Mouse (Mus musculus) gastrocnemius, postnatal 14 days (tissue): ENCODE measurements around the gene Cyp46a1. TPM values are rescaled to one million over a fixed set of nuclear protein-coding genes. Genes with fewer than 3 reads are reported as not detected.
A peak's percentile ranks its signal among the peaks of the same experiment; 100 is the strongest.

Experiments used
- DNase-seq: peaks from one replicate; pipeline ENCODE4 v3.0.0; 2021; ENCODE audit warnings: mixed read lengths
- intact Hi-C: fragments of 180-260 bp; cut with DNase I; formaldehyde crosslinking; loops from one replicate; pipeline ENCODE4 v1.15.1; 2025; ENCODE audit warnings: low total_unique reads
- total RNA-seq, 2 experiments: library from RNA; stranded (reverse); gene quantifications; 2 replicates each; pipeline ENCODE4 v1.2.3; 2021

Gene Cyp46a1
- total RNA-seq, 2 experiments from 2014 or later, result 0.35 to 0.62 TPM

DNA sequence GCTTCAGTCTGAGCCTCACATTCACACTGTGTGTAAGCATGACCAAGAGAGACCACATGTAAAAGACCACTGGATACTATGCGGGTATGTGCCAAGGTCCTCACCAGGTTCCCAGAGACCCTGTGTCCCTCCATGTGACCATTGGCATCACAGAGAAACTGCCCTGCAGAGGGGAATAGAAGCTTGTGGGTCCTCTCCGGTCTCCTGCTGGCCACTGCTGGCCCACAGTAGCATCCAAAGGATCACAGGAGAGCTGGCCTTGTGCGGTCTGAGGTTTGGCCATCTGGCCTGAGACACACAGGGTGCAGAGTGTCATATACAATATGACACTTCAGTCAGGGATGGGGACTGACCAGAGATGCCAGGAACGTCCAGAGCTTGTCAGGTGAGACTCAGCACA lies 24.1 kb upstream of the Cyp46a1 start:
- intact Hi-C loops, result no loop called here

GRCm38 (mm10) chr12:108310456-108311027 lies 23.6 kb upstream of the Cyp46a1 start:
- intact Hi-C loops, result no loop called here
- no peak for DNase-seq

More for the DNA sequence above, 24.1 kb upstream of the Cyp46a1 start:
- no peak for DNase-seq

GRCm38 (mm10) chr12:108311741-108312290 lies 22.4 kb upstream of the Cyp46a1 start:
- DNase-seq, result no peak
- intact Hi-C loops, result no loop called here

GRCm38 (mm10) chr12:108312432-108312851 lies 21.7 kb upstream of the Cyp46a1 start:
- intact Hi-C loops, result no loop called here
- no peak for DNase-seq

- intact Hi-C loops, result no loop called here
- DNase-seq, result no peak
Observed at GRCm38 (mm10) chr12:108313244-108313772, 20.9 kb upstream of the Cyp46a1 start.

GRCm38 (mm10) chr12:108315818-108316217 lies 18.4 kb upstream of the Cyp46a1 start:
- intact Hi-C loops, result no loop called here

DNA sequence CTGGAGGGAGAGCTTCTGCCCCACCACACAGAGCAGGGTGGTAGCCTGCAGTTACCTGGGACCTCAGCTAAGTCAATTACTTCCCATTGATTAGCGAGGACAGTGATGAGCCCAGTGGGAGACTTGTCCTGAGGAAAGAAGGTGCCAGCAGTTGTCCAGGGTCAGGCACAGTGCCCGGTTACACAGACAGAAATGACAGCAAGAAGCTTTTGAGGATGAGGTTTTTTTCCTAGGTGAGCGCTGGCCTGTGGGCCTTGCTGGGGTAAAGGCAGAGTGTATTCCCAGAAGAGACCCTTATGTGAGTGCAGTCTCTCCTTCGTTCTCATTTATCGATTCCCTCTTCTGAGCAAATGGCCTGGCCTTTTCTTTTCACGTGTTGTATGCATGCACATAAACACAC lies 17.5 kb upstream of the Cyp46a1 start:
- intact Hi-C loops, result no loop called here
- no peak for DNase-seq

More at GRCm38 (mm10) chr12:108315818-108316217, 18.4 kb upstream of the Cyp46a1 start:
- DNase-seq, result no peak

DNA sequence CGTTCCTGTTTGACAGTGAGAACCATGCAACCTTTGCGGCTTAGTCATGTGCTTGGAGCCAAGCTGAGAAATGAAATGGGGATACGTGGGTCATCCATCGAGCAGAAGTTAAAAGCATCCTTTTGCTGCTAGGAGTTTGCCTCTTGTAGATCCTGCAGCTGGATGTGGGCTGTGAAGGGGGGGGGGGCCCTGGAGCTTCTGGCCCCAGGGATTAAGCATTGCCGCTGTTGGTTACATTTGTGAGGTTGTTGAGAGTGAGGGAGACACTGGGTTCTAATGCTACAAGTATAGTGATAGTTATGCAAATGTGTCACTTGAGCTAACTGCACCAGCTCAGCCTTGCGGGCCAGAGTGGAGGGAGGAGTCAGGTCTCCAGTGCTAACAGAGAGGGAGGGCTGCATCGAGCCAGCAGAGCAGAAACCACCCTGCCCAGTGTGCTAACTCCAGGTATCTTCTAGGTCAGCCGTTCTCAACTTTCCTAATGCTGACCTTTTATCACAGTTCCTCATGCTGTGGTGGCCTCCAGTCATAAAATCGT lies 16.9 kb upstream of the Cyp46a1 start:
- intact Hi-C loops, result no loop called here
- DNase-seq, result no peak

- DNase-seq, result no peak
- intact Hi-C loops, result no loop called here
Observed at GRCm38 (mm10) chr12:108317826-108318430, 16.3 kb upstream of the Cyp46a1 start.

DNA sequence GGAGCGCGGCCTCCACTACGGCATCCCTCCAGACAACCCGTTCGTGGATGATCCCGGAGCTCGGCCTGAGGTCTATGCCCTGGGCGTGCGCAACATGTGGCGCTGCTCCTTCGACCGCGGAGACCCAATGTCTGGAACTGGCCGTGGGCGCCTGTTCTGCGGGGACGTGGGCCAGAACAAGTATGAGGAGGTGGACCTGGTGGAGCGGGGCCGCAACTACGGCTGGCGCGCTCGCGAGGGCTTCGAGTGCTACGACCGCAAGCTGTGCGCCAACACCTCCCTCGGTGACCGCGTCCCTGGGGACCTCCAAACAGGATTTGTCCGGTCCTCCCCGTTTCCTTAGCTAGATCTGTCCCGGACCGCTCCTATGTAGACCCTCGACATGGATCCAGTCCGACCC lies 15.7 kb upstream of the Cyp46a1 start:
- intact Hi-C loops, result no loop called here

GRCm38 (mm10) chr12:108320096-108320495 lies 14.1 kb upstream of the Cyp46a1 start:
- no peak for DNase-seq
- intact Hi-C loops, result no loop called here

More for the DNA sequence above, 15.7 kb upstream of the Cyp46a1 start:
- no peak for DNase-seq

DNA sequence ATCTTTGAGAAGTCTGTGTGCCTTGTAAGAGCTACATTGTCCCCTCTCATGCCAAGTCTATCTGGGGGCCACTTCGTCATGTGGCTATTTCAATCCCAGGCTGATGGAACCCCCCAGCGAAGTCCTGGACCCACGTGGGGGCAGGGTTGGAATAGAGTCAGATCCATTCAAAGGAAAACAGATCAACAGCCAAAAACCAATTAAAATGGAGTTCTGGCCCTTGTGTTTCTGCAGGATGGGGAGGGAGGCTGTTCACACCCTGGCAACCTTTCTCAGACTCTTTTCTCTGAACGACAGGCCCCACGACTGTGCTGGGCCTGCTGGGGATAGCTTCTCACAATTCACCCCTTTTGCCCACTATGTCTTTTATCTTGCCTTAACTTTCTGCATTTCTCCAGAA lies 7.8 kb upstream of the Cyp46a1 start:
- no peak for DNase-seq
- intact Hi-C loops, result no loop called here

DNA sequence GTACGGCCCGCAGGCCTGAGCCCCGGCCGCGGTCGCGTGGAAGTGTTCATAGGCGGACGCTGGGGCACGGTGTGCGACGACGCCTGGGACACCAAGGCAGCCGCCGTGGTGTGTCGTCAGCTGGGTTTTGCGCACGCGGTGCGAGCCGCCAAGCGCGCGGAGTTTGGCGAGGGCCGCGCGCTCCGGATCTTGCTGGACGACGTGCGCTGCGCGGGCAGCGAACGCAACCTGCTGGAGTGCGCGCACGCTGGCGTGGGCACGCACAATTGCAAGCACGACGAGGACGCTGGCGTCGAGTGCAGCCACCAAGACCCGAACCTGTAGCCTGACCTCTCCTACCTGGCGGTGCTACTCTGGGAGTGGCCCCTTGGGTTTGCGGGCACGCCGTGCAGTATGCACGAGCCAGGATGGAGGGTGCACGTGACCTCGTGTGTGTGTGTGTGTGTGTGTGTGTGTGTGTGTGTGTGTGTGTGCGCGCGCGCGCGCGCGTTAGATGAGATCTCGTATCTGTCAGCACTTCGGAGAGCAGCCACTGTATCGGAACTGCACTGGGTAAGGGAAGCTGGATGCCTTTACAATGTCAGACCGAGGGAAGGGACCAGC lies 6.2 kb upstream of the Cyp46a1 start:
- no peak for DNase-seq
- intact Hi-C loops, result no loop called here

DNA sequence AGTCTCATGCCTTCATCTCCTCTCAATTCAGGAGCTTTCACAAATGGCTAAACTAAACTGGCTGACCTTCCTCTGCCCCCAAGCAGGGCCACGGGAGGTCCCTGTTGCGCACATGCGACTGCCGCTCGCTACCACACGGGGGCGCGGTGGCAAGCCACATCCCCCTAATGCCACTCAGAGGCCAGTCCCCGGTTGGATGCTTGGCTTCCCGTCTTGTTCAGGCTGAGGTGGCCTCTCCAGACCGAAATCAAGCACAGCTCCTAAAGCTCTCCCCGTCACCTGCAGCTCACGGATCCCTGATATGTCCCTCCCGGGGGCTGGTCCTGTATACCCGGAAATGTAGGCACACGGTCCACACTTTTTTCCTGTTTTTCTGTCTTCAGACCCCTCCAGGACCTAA lies 1.1 kb upstream of the Cyp46a1 start:
- peak; percentile 90 for DNase-seq
- intact Hi-C loops, result loop anchor here (10.0 kb wide), 1 partner anchor 162 kb away; no protein-coding TSS in a partner anchor

- intact Hi-C loops, result loop anchor here (10.0 kb wide), 1 partner anchor 161 kb away; no protein-coding TSS in a partner anchor
- no peak for DNase-seq
Observed at GRCm38 (mm10) chr12:108333481-108333882, 699 bp upstream of the Cyp46a1 start.

DNA sequence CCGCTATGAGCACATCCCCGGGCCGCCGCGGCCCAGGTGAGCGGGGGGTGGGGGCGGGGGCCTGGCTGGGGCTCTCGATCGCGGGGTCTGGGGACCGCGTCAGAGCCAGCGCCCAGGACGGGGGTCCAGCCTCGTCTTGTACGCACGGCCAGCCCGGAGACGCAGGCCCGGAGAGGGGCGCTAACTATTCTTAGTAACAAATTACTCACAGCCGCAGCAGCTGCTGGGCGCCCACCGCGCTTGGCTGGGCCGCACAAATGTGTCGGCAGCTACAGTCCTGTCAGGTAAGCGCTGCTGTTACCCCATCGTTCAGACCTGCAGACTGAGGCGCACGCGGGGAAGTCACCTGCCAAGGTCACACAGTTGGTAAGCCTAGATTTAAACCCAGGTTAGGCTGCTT lies 348 bp downstream of the Cyp46a1 start:
- DNase-seq, result no peak
- intact Hi-C loops, result loop anchor here (10.0 kb wide), 1 partner anchor 160 kb away; no protein-coding TSS in a partner anchor

GRCm38 (mm10) chr12:108338572-108339190 lies 4.5 kb downstream of the Cyp46a1 start:
- DNase-seq, result no peak
- intact Hi-C loops, result loop anchor here (10.0 kb wide), 1 partner anchor 156 kb away; no protein-coding TSS in a partner anchor

DNA sequence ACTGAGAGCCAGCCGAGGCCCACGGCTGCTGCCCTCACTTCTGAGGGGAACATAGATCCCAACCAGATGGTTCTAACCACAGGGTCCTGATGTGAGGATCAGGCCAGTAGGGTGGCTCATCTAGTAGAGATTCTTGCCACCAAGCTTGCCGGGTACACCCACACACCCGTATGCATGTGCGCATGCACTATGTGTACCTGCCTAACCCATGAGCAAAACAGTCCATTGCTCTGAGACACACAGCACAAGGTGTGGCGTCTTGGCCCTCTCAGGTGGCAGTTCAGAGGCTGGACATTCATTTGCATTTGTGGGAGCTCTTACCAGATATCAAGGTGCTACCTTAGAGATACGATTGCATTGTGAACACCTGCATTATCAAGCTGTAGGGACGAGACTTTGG lies 14.0 kb downstream of the Cyp46a1 start:
- intact Hi-C loops, result no loop called here
- DNase-seq, result no peak

DNA sequence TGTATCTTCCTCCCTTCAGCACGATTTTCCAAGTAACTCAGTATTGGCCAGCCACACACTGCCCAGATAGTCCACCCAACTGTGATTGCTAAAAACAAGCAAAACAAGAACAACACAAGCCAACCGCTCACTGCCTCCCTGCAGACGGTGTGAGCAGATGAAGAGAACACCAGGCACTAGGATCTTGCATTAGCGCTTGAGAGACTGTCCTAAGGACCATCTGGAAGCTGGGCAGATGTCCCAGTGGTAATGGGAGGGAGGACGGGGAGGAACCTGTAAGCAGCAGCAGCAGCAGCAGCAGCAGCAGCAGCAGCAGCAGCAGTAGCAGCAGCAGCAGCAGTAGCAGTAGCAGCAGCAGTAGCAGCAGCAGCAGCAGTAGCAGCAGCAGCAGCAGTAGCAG lies 14.8 kb downstream of the Cyp46a1 start:
- peak; percentile 57 for DNase-seq

GRCm38 (mm10) chr12:108350931-108351330 lies 16.8 kb downstream of the Cyp46a1 start:
- intact Hi-C loops, result no loop called here

More for the DNA sequence above, 14.8 kb downstream of the Cyp46a1 start:
- intact Hi-C loops, result no loop called here

More at GRCm38 (mm10) chr12:108350931-108351330, 16.8 kb downstream of the Cyp46a1 start:
- DNase-seq, result no peak
